Mouse (Mus musculus): ENCODE data around the gene Cfap97.

GRCm38 (mm10) chr8:46210404-46211315, 59.1 kb downstream of the Cfap97 start, which contains the start of gene Slc25a4:
- TF ChIP-seq CTCF (IDR thresholded peaks at IDR 0.05; ENCODE audit: borderline replicate concordance, control insufficient read depth, extremely low read depth, insufficient read depth, low read length, poor library complexity), result 0 out of 2 replicates have a peak, but pooled peaks have one; percentile 18
- peak; percentile 97 for TF ChIP-seq POLR2A (IDR thresholded peaks at IDR 0.05; ENCODE audit: control insufficient read depth, extremely low read depth, insufficient read depth, low read length, poor library complexity)

Data from thymus, adult 2 months (tissue).